Mouse (Mus musculus): ENCODE results near the gene Vezf1. TPM values are rescaled to one million over a fixed set of nuclear protein-coding genes. Genes with fewer than 3 reads are reported as not detected.

Vezf1 gene
- polyA plus RNA-seq, 1 experiment from 2014 or later = 26.8 TPM

GRCm38 (mm10) chr11:88071113-88071512 is 3.0 kb downstream of the Vezf1 start:
- Histone ChIP-seq H3K27ac (ENCODE audit: low read length) (no peak overlapping the region), H3K4me1 (ENCODE audit: insufficient read depth, low read depth, low read length) (peaks cover 11% of the 10 kb centered on the region; the same call in 1 of the 2 replicates), H3K27me3 (replicated peaks; ENCODE audit: insufficient read depth, low read length) (no peaks in the 10 kb centered on the region), H3K9ac (replicated peaks; ENCODE audit: low read depth) (no peak overlapping the region), H3K9me3 (ENCODE audit: low read length) (no peaks in the 10 kb centered on the region), H3K4me2 (replicated peaks; ENCODE audit: low read depth, low read length) (peak overlapping the region; percentile 2; the same call in 1 of the 2 replicates), H3K36me3 (ENCODE audit: insufficient read depth, low read length) (no peaks in the 10 kb centered on the region), H3K4me3 (ENCODE audit: low read depth, low read length) (no peak overlapping the region)
- DNase-seq (ENCODE audit: low spot score) (no peak), ATAC-seq (no peak)
- 41% methylated on average over 5 of the region's 5 CpGs for WGBS
- TF ChIP-seq CTCF (IDR thresholded peaks at IDR 0.05) (no peak), EP300 (IDR thresholded peaks at IDR 0.05) (no peak)

GRCm38 (mm10) chr11:88073343-88073875 is 5.3 kb downstream of the Vezf1 start:
- TF ChIP-seq CTCF (IDR thresholded peaks at IDR 0.05) = no peak
- Histone ChIP-seq H3K4me2 (replicated peaks; ENCODE audit: low read depth, low read length) (no peak overlapping the region), H3K36me3 (ENCODE audit: insufficient read depth, low read length) (peaks cover 11% of the 10 kb centered on the region), H3K4me1 (ENCODE audit: insufficient read depth, low read depth, low read length) (peaks cover 11% of the 10 kb centered on the region; the same call in 1 of the 2 replicates), H3K27ac (ENCODE audit: low read length) (no peak overlapping the region), H3K4me3 (ENCODE audit: low read depth, low read length) (no peak overlapping the region), H3K27me3 (replicated peaks; ENCODE audit: insufficient read depth, low read length) (no peaks in the 10 kb centered on the region), H3K9me3 (ENCODE audit: low read length) (no peaks in the 10 kb centered on the region), H3K9ac (replicated peaks; ENCODE audit: low read depth) (no peak overlapping the region)
- ATAC-seq (no peak), DNase-seq (ENCODE audit: low spot score) (no peak)
- 72% methylated on average over 14 of the region's 14 CpGs for WGBS

GRCm38 (mm10) chr11:88075701-88076100 is 7.6 kb downstream of the Vezf1 start:
- no peak overlapping the region for H3K4me3 ChIP-seq (ENCODE audit: low read depth, low read length)
- H3K27ac ChIP-seq (ENCODE audit: low read length) = no peak overlapping the region
- H3K27me3 ChIP-seq (replicated peaks; ENCODE audit: insufficient read depth, low read length) = no peaks in the 10 kb centered on the region
- H3K4me1 ChIP-seq (ENCODE audit: insufficient read depth, low read depth, low read length) = peaks cover 8% of the 10 kb centered on the region; the same call in 1 of the 2 replicates
- DNase-seq (ENCODE audit: low spot score) (peak; percentile 36), ATAC-seq (no peak)
- H3K9me3 ChIP-seq (ENCODE audit: low read length) = no peaks in the 10 kb centered on the region
- no peak overlapping the region for H3K9ac ChIP-seq (replicated peaks; ENCODE audit: low read depth)
- WGBS = 79% methylated on average over 1 of the region's 1 CpGs
- TF ChIP-seq CTCF (IDR thresholded peaks at IDR 0.05) = peak; percentile 32
- TF ChIP-seq EP300 (IDR thresholded peaks at IDR 0.05) = no peak
- H3K36me3 ChIP-seq (ENCODE audit: insufficient read depth, low read length) = peaks cover 19% of the 10 kb centered on the region
- no peak overlapping the region for H3K4me2 ChIP-seq (replicated peaks; ENCODE audit: low read depth, low read length)

GRCm38 (mm10) chr11:88076394-88076793 is 8.3 kb downstream of the Vezf1 start:
- Histone ChIP-seq H3K27ac (ENCODE audit: low read length) (no peak overlapping the region), H3K4me2 (replicated peaks; ENCODE audit: low read depth, low read length) (no peak overlapping the region), H3K36me3 (ENCODE audit: insufficient read depth, low read length) (peaks cover 25% of the 10 kb centered on the region), H3K9ac (replicated peaks; ENCODE audit: low read depth) (no peak overlapping the region), H3K9me3 (ENCODE audit: low read length) (no peaks in the 10 kb centered on the region), H3K4me1 (ENCODE audit: insufficient read depth, low read depth, low read length) (peaks cover 2% of the 10 kb centered on the region; the same call in 1 of the 2 replicates), H3K4me3 (ENCODE audit: low read depth, low read length) (no peak overlapping the region), H3K27me3 (replicated peaks; ENCODE audit: insufficient read depth, low read length) (no peaks in the 10 kb centered on the region)
- no peak for ATAC-seq
- WGBS = 45% methylated on average over 1 of the region's 1 CpGs
- TF ChIP-seq CTCF (IDR thresholded peaks at IDR 0.05) (no peak), EP300 (IDR thresholded peaks at IDR 0.05) (no peak)
- no peak for DNase-seq (ENCODE audit: low spot score)

- WGBS = 50% methylated on average over 6 of the region's 6 CpGs
- Histone ChIP-seq H3K4me2 (replicated peaks; ENCODE audit: low read depth, low read length) (no peak overlapping the region), H3K9ac (replicated peaks; ENCODE audit: low read depth) (no peak overlapping the region), H3K27me3 (replicated peaks; ENCODE audit: insufficient read depth, low read length) (no peaks in the 10 kb centered on the region), H3K4me1 (ENCODE audit: insufficient read depth, low read depth, low read length) (peaks cover 3% of the 10 kb centered on the region; the same call in 1 of the 2 replicates), H3K9me3 (ENCODE audit: low read length) (no peaks in the 10 kb centered on the region), H3K36me3 (ENCODE audit: insufficient read depth, low read length) (peaks cover 17% of the 10 kb centered on the region), H3K27ac (ENCODE audit: low read length) (no peak overlapping the region), H3K4me3 (ENCODE audit: low read depth, low read length) (no peak overlapping the region)
- no peak for TF ChIP-seq EP300 (IDR thresholded peaks at IDR 0.05)
- DNase-seq (ENCODE audit: low spot score) (no peak), ATAC-seq (no peak)
These were observed 15.6 kb downstream of the Vezf1 start for GRCm38 (mm10) chr11:88083699-88084098.

- WGBS = 7% methylated on average over 25 of the region's 25 CpGs
- H3K36me3 ChIP-seq (ENCODE audit: insufficient read depth, low read length) = no peaks in the 10 kb centered on the region
- no peaks in the 10 kb centered on the region for H3K27me3 ChIP-seq (replicated peaks; ENCODE audit: insufficient read depth, low read length)
- H3K4me2 ChIP-seq (replicated peaks; ENCODE audit: low read depth, low read length) = peak overlapping the region; percentile 54
- ATAC-seq = peak; percentile 97
- H3K9me3 ChIP-seq (ENCODE audit: low read length) = no peaks in the 10 kb centered on the region
- peak; percentile 96 for DNase-seq (ENCODE audit: low spot score)
- H3K4me1 ChIP-seq (ENCODE audit: insufficient read depth, low read depth, low read length) = peaks cover 3% of the 10 kb centered on the region; the same call in 1 of the 2 replicates
- H3K27ac ChIP-seq (ENCODE audit: low read length) = no peak overlapping the region
- H3K9ac ChIP-seq (replicated peaks; ENCODE audit: low read depth) = no peak overlapping the region
- TF ChIP-seq EP300 (IDR thresholded peaks at IDR 0.05) = no peak
- no peak for TF ChIP-seq CTCF (IDR thresholded peaks at IDR 0.05)
- H3K4me3 ChIP-seq (ENCODE audit: low read depth, low read length) = peak overlapping the region; percentile 14; the same call in 1 of the 2 replicates
These were observed 18.9 kb downstream of the Vezf1 start for GRCm38 (mm10) chr11:88086737-88087627.

All from lung, postnatal 0 days (tissue).